Mouse (Mus musculus) CH12.LX (cell line): ENCODE data around the gene Fbxl3. TPM values are rescaled to one million over a fixed set of nuclear protein-coding genes. Genes with fewer than 3 reads are reported as not detected.
A peak's percentile ranks its signal among the peaks of the same experiment; 100 is the strongest.

ENCODE experiments used
- DNase-seq: peaks from one replicate; pipeline ENCODE4 v3.0.0-alpha.2; 2013; ENCODE audit errors: extremely low read depth
- H3K27ac ChIP-seq: 2 replicates; pipeline ENCODE4 v1.5.1; 2012; ENCODE audit warnings: low read depth, mild to moderate bottlenecking, control low read depth, moderate library complexity; ENCODE audit not compliant: insufficient read depth
- H3K27me3 ChIP-seq: replicated peaks from 2 replicates; pipeline ENCODE3; 2012; ENCODE audit warnings: inconsistent platforms
- H3K36me3 ChIP-seq, 2 experiments: replicated peaks in 1 of 2; 2 replicates each; pipeline versions ENCODE3 to v1.6.1; 2012; ENCODE audit warnings: inconsistent platforms in 1 of 2, low read length in 1 of 2, mild to moderate bottlenecking in 1 of 2, mixed read lengths in 1 of 2, moderate library complexity in 1 of 2; ENCODE audit not compliant: control insufficient read depth in 1 of 2, insufficient read depth in 1 of 2
- H3K4me1 ChIP-seq, 2 experiments: 2 replicates each; pipeline ENCODE4 v1.6.1; 2012; ENCODE audit warnings: inconsistent platforms in 1 of 2, moderate library complexity in 1 of 2; ENCODE audit not compliant: insufficient read depth in 2 of 2, control insufficient read depth in 1 of 2
- H3K4me2 ChIP-seq: 2 replicates; pipeline ENCODE4 v1.6.1; 2012; ENCODE audit warnings: low read depth, mild to moderate bottlenecking, control low read depth; ENCODE audit not compliant: poor library complexity, insufficient read depth, severe bottlenecking
- H3K4me3 ChIP-seq, 3 experiments: fragments of 150-350 bp in 1 of 3; sonication (generic) in 1 of 3; replicated peaks in 1 of 3; 2 replicates each; pipeline versions ENCODE3 to v1.5.1; 2011 to 2012; ENCODE audit warnings: low read depth in 2 of 3, low read length in 2 of 3, mild to moderate bottlenecking in 2 of 3, moderate library complexity in 2 of 3, control low read depth in 1 of 3, improper control_type of control experiment in 1 of 3, inconsistent platforms in 1 of 3, mixed read lengths in 1 of 3; ENCODE audit not compliant: poor library complexity in 1 of 3
- H3K79me2 ChIP-seq: replicated peaks from 2 replicates; pipeline ENCODE4 v1.6.1; 2012; ENCODE audit warnings: mild to moderate bottlenecking, moderate library complexity; ENCODE audit not compliant: control insufficient read depth, poor library complexity, insufficient read depth, severe bottlenecking; ENCODE audit errors: extremely low read depth
- H3K9ac ChIP-seq: 2 replicates; pipeline ENCODE4 v1.6.1; 2012; ENCODE audit warnings: low read depth, mild to moderate bottlenecking, control low read depth, moderate library complexity; ENCODE audit not compliant: insufficient read depth
- H3K9me3 ChIP-seq: replicated peaks from 2 replicates; pipeline ENCODE3; 2012; ENCODE audit warnings: low read length, inconsistent platforms, mixed read lengths
- BHLHE40 ChIP-seq: IDR thresholded peaks from 2 replicates; pipeline ENCODE4 v1.6.1; 2011; ENCODE audit warnings: mild to moderate bottlenecking, low read depth, low read length, improper control_type of control experiment
- CTCF ChIP-seq, 2 experiments: IDR thresholded peaks in 1 of 2; conservative IDR thresholded peaks in 1 of 2; 2 replicates each; pipeline ENCODE4 v1.5.1; 2011 to 2012; ENCODE audit warnings: low read depth in 2 of 2, low read length in 2 of 2, improper control_type of control experiment in 1 of 2, inconsistent platforms in 1 of 2, mild to moderate bottlenecking in 1 of 2, moderate library complexity in 1 of 2
- GABPA ChIP-seq: IDR thresholded peaks from 2 replicates; pipeline ENCODE4 v1.6.1; 2012; ENCODE audit warnings: low read depth, low read length, improper control_type of control experiment, inconsistent platforms; ENCODE audit not compliant: insufficient replicate concordance
- IRF4 ChIP-seq: IDR thresholded peaks from 2 replicates; pipeline ENCODE4 v1.6.1; 2014; ENCODE audit warnings: low read depth, mild to moderate bottlenecking, inconsistent platforms, low read length, improper control_type of control experiment
- MEF2A ChIP-seq: IDR thresholded peaks from 2 replicates; pipeline ENCODE4 v1.6.1; 2014; ENCODE audit warnings: low read depth, mild to moderate bottlenecking, inconsistent platforms, low read length, improper control_type of control experiment, borderline replicate concordance
- MXI1 ChIP-seq: IDR thresholded peaks from 2 replicates; pipeline ENCODE4 v1.6.1; 2011; ENCODE audit warnings: mild to moderate bottlenecking, low read depth, low read length, improper control_type of control experiment
- MYC ChIP-seq: IDR thresholded peaks from 2 replicates; pipeline ENCODE4 v1.6.1; 2011; ENCODE audit warnings: low read depth, mild to moderate bottlenecking, improper control_type of control experiment, low read length
- NELFE ChIP-seq: IDR thresholded peaks from 2 replicates; pipeline ENCODE4 v1.6.1; 2011; ENCODE audit warnings: low read depth, low read length, improper control_type of control experiment
- POLR2AphosphoS2 ChIP-seq: IDR thresholded peaks from 2 replicates; pipeline ENCODE4 v1.6.1; 2011; ENCODE audit warnings: low read depth, low read length, improper control_type of control experiment
- RAD21 ChIP-seq: IDR thresholded peaks from 2 replicates; pipeline ENCODE4 v1.6.1; 2011; ENCODE audit warnings: low read depth, mild to moderate bottlenecking, low read length, improper control_type of control experiment, moderate library complexity
- SMC3 ChIP-seq: IDR thresholded peaks from 2 replicates; pipeline ENCODE4 v1.6.1; 2011; ENCODE audit warnings: low read depth, low read length, improper control_type of control experiment
- UBTF ChIP-seq: IDR thresholded peaks from 2 replicates; pipeline ENCODE4 v1.6.1; 2012; ENCODE audit warnings: low read depth, mild to moderate bottlenecking, inconsistent platforms, low read length, improper control_type of control experiment, moderate library complexity
- ZMIZ1 ChIP-seq: IDR thresholded peaks from 2 replicates; pipeline ENCODE4 v1.6.1; 2012; ENCODE audit warnings: low read depth, mild to moderate bottlenecking, inconsistent platforms, low read length, improper control_type of control experiment
- dilution Hi-C: fragments of 300-500 bp; cut with MboI; formaldehyde crosslinking; loops from 2 replicates; pipeline ENCODE4 v1.14.3; 2020; ENCODE audit warnings: low sequenced_read_pairs; ENCODE audit not compliant: extremely low pct_unique_long_range_greater_than_20kb, extremely low pct_ligation_motif_present
- in situ Hi-C: fragments of 300-500 bp; cut with MboI; formaldehyde crosslinking; loops from 3 replicates; pipeline ENCODE4 v1.14.3; 2019; ENCODE audit warnings: low sequenced_read_pairs, low pct_ligation_motif_present, low pct_unique_long_range_greater_than_20kb, mixed read lengths
- polyA plus RNA-seq: library from polyadenylated mRNA; unstranded; fragments of >175 nt; gene quantifications from 2 replicates; pipeline ENCODE4 v1.2.1, GENCODE M21; 2012; ENCODE audit warnings: low read depth; ENCODE audit not compliant: insufficient read length
- total RNA-seq, 2 experiments: library from RNA; depleted of rRNA; stranded (reverse); fragments of 300-350 nt in 1 of 2; fragments of >200 nt in 1 of 2; gene quantifications; 2 replicates each; pipeline ENCODE4 v1.2.3; 2012 to 2014

The Fbxl3 gene
- total and polyA plus RNA-seq, 3 experiments, result 22.6 to 43.3 (median 37.5) TPM

DNA sequence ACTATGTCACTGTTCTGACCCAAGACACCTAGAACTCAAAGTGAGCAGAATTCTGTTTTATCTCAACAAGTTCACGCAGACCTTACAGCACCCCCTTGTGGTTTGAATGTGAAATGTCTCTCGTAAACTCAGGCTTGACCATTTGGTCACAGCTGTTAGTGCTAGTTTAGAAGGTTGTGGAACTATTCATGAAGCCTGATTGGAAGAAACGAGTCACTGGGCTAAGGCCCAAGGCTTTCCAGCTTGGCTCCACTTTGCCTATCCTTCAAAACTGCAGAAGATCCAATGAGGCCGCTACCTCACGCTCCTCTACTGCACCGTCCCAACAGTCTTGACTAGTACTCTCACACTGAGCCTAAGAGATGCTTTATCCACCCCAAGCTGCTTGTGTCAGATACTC, 10.7 kb downstream of the Fbxl3 start:
- DNase-seq, result peak; percentile 62
- no peak overlapping the region for H3K4me3 ChIP-seq
- no peaks in the 10 kb centered on the region for H3K27me3 ChIP-seq
- H3K9ac ChIP-seq, result no peak overlapping the region
- H3K79me2 ChIP-seq, result peaks cover 30% of the 10 kb centered on the region
- H3K9me3 ChIP-seq, result no peaks in the 10 kb centered on the region
- H3K27ac ChIP-seq, result no peak overlapping the region
- H3K4me2 ChIP-seq, result no peak overlapping the region
- TF ChIP-seq CTCF (conservative IDR thresholded peaks at IDR 0.05 in 1 of 2, IDR thresholded peaks at IDR 0.05 in 1 of 2; ENCODE audit: low read depth in 2 of 2, low read length in 2 of 2), result peak; percentile 75 to 83
- no peak for TF ChIP-seq GABPA
- no peak for TF ChIP-seq NELFE
- no peak for TF ChIP-seq IRF4
- TF ChIP-seq BHLHE40, result no peak
- peak; percentile 56 for TF ChIP-seq RAD21
- TF ChIP-seq SMC3, result peak; percentile 75
- TF ChIP-seq UBTF, result no peak
- peaks cover 0 to 10% of the 10 kb centered on the region in 2 experiments; a peak in 2 of 4 replicates for H3K4me1 ChIP-seq
- in situ Hi-C loops (no loop called here), dilution Hi-C loops (no loop called here)
- peaks cover 56 to 91% of the 10 kb centered on the region in 2 experiments for H3K36me3 ChIP-seq

DNA sequence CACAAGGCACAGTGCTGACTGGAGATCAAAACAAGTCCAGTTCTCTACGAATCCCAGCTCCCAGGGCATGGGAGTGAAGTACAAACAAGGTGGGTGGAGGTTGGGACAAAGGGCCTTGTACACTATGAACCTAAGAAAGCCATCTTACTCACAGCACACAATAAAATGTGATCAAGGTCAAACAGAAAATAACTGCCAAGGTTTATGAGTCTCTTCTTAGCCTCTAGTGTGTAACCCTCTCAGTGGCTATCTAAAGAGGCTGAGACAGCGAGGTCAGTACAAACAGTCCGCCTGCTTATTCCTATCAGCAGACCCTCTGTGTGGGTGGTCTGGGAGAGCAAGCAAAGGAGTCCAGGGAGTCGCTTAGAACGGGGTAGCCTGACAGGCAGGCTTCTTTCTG, 11.5 kb downstream of the Fbxl3 start:
- dilution Hi-C loops, result no loop called here

DNA sequence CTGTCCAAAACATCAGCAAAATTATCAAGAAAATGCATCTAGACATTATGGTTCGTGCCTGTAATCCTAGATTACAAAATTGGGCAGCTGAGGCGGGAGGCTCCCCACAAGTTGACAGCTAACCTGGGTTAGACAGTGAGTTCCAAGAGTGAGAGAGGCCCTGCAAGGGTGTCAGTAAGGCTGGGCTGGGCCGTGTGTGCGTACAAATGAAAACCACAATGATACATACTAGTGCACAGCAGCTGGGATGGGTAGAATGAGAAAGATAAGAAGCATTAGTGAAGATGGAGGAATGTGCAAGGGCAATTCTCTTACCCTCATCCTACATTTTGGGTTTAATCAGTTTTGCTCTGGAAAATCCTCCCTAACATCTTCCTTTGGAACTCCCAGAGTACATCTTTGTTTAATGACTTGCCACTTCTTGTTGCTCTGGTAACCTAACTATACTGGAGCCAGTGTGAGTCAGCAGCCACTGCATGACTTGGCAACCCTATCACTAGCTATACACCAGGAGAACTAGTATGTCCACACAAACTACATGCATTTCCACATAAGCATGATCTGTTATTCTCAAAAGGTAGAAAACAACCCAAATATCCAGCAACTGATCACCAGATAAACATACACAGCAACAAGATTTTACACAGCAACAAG, 12.6 kb downstream of the Fbxl3 start:
- Histone ChIP-seq H3K4me3 (no peak overlapping the region), H3K36me3 (peaks cover 57 to 88% of the 10 kb centered on the region in 2 experiments)
- no peak for DNase-seq

More for the DNA sequence above, 11.5 kb downstream of the Fbxl3 start:
- H3K27ac ChIP-seq, result no peak overlapping the region
- H3K4me1 ChIP-seq, result peaks cover 0 to 6% of the 10 kb centered on the region in 2 experiments; a peak in 2 of 4 replicates
- peaks cover 56 to 89% of the 10 kb centered on the region in 2 experiments for H3K36me3 ChIP-seq
- H3K4me2 ChIP-seq, result no peak overlapping the region
- no peak for DNase-seq
- no peaks in the 10 kb centered on the region for H3K27me3 ChIP-seq
- TF ChIP-seq UBTF, result no peak
- no peak for TF ChIP-seq POLR2AphosphoS2
- no peak for TF ChIP-seq MEF2A
- TF ChIP-seq MXI1, result no peak
- TF ChIP-seq MYC, result no peak
- TF ChIP-seq ZMIZ1, result no peak
- H3K79me2 ChIP-seq, result peaks cover 25% of the 10 kb centered on the region
- in situ Hi-C loops, result no loop called here
- no peaks in the 10 kb centered on the region for H3K9me3 ChIP-seq
- H3K9ac ChIP-seq, result no peak overlapping the region
- no peak overlapping the region for H3K4me3 ChIP-seq

More for the DNA sequence above, 12.6 kb downstream of the Fbxl3 start:
- Histone ChIP-seq H3K4me1 (peaks cover 0 to 8% of the 10 kb centered on the region in 2 experiments; a peak in 2 of 4 replicates), H3K27me3 (no peaks in the 10 kb centered on the region), H3K4me2 (no peak overlapping the region), H3K9ac (no peak overlapping the region), H3K79me2 (peaks cover 21% of the 10 kb centered on the region), H3K9me3 (no peaks in the 10 kb centered on the region), H3K27ac (no peak overlapping the region)
- in situ Hi-C loops, result no loop called here
- dilution Hi-C loops, result no loop called here
- TF ChIP-seq RAD21, result no peak
